Mouse (Mus musculus) intestine, embryonic 15.5 days (tissue): ENCODE measurements around the gene Prkaa2. TPM values are rescaled to one million over a fixed set of nuclear protein-coding genes. Genes with fewer than 3 reads are reported as not detected.
A peak's percentile ranks its signal among the peaks of the same experiment; 100 is the strongest.

ENCODE experiments used
- ATAC-seq: fragments of 200-750 bp; cut with Nextera tagmentation; 2 replicates; pipeline ENCODE4 v1.8.0; 2017; ENCODE audit warnings: moderate TSS enrichment, moderate library complexity
- H3K27ac ChIP-seq: fragments of 300-500 bp; sonication (generic); 2 replicates; pipeline ENCODE4 v1.5.1; 2015; ENCODE audit warnings: mild to moderate bottlenecking, inconsistent platforms
- H3K27me3 ChIP-seq: fragments of 300-500 bp; sonication (generic); replicated peaks from 2 replicates; pipeline ENCODE4 v1.6.1; 2015; ENCODE audit warnings: inconsistent platforms
- H3K36me3 ChIP-seq: fragments of 300-500 bp; sonication (generic); 2 replicates; pipeline ENCODE4 v1.6.1; 2015; ENCODE audit warnings: inconsistent platforms
- H3K4me1 ChIP-seq: fragments of 300-500 bp; sonication (generic); replicated peaks from 2 replicates; pipeline ENCODE4 v1.6.1; 2015; ENCODE audit warnings: inconsistent platforms
- H3K4me2 ChIP-seq: fragments of 300-500 bp; sonication (generic); replicated peaks from 2 replicates; pipeline ENCODE4 v1.6.1; 2015; ENCODE audit warnings: mild to moderate bottlenecking, inconsistent platforms
- H3K4me3 ChIP-seq: fragments of 300-500 bp; sonication (generic); replicated peaks from 2 replicates; pipeline ENCODE4 v1.5.1; 2015; ENCODE audit warnings: inconsistent platforms
- H3K9ac ChIP-seq: fragments of 300-500 bp; sonication (generic); 2 replicates; pipeline ENCODE4 v1.6.1; 2015; ENCODE audit warnings: inconsistent platforms
- H3K9me3 ChIP-seq: fragments of 300-500 bp; sonication (generic); 2 replicates; pipeline ENCODE4 v1.6.1; 2016; ENCODE audit warnings: inconsistent platforms
- WGBS: fragments of 180-500 bp; shearing (Covaris S2); methylation state at CpG from one replicate; pipeline ENCODE4 v1.1.7; 2015; 5-methylcytosine and 5-hydroxymethylcytosine counted together
- polyA plus RNA-seq: library from polyadenylated mRNA; unstranded; fragments of >200 nt; fragmentation: Nextera tagmentation; extraction: Ambion mirVana; gene quantifications from 2 replicates; pipeline ENCODE4 v1.2.1, GENCODE M21; 2015

Prkaa2 gene
- polyA plus RNA-seq, 1 experiment from 2014 or later = 4.6 TPM

- Histone ChIP-seq H3K36me3 (no peaks in the 10 kb centered on the region), H3K4me3 (no peak overlapping the region), H3K27ac (no peak overlapping the region), H3K4me2 (no peak overlapping the region), H3K9ac (no peak overlapping the region), H3K4me1 (no peaks in the 10 kb centered on the region), H3K9me3 (no peaks in the 10 kb centered on the region), H3K27me3 (no peaks in the 10 kb centered on the region)
- ATAC-seq = no peak
- 79% methylated on average over 4 of the region's 4 CpGs for WGBS
These were observed 23.8 kb upstream of the Prkaa2 start for GRCm38 (mm10) chr4:105133350-105134050.

DNA sequence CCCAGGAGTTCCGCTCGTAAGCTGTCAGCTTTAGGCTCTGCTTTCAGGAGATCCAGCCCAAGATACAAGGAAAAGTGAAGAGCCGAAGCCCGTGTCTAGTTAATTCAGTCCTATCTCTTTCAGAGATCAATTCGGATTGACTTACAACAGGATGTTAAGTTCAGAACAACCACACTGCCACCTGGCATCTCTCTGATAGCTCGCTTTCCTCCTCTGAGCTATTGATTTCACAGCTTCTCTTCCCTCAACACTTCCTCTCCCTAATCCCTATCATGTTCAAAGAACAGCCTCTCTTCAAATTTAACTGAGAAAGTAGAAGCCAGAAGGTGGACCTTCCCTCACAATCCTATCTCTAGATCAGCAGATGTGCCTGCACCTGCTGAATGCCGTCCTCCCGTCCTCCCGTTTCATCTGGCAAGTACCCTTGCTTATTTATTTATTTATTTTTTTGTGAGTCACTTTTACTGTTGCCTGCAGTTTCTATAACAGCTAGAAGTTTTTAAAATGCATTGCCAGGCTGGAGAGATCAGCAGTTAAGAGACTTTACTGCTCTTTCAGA, 22.1 kb upstream of the Prkaa2 start:
- Histone ChIP-seq H3K9me3 (no peaks in the 10 kb centered on the region), H3K36me3 (no peaks in the 10 kb centered on the region), H3K9ac (no peak overlapping the region), H3K27me3 (no peaks in the 10 kb centered on the region), H3K4me1 (no peaks in the 10 kb centered on the region), H3K4me2 (no peak overlapping the region), H3K4me3 (no peak overlapping the region), H3K27ac (no peak overlapping the region)
- WGBS = 77% methylated on average over 9 of the region's 9 CpGs
- no peak for ATAC-seq

DNA sequence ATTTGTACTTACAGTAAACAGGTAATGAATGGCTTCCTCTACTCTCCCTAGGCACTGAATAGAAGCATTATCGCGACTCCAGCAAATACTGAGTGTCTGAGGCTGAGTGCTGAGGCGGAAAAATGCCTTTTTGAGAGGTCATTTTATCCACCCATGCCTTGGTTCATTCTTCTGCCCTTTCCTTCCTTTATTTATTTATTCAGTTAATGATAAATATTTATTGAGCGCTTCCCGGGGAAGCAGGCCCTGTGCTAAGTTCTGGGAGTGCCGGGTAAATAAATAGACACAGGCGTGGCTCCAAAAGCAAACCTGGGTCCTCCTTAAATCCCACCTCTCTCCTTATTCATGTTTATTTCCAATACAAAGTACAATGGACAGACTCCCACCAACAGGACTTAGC, 19.5 kb upstream of the Prkaa2 start:
- Histone ChIP-seq H3K27ac (no peak overlapping the region), H3K4me3 (no peak overlapping the region), H3K36me3 (no peaks in the 10 kb centered on the region), H3K4me1 (no peaks in the 10 kb centered on the region), H3K9me3 (no peaks in the 10 kb centered on the region), H3K27me3 (no peaks in the 10 kb centered on the region), H3K4me2 (no peak overlapping the region), H3K9ac (no peak overlapping the region)
- WGBS = 38% methylated on average over 7 of the region's 7 CpGs
- no peak for ATAC-seq

DNA sequence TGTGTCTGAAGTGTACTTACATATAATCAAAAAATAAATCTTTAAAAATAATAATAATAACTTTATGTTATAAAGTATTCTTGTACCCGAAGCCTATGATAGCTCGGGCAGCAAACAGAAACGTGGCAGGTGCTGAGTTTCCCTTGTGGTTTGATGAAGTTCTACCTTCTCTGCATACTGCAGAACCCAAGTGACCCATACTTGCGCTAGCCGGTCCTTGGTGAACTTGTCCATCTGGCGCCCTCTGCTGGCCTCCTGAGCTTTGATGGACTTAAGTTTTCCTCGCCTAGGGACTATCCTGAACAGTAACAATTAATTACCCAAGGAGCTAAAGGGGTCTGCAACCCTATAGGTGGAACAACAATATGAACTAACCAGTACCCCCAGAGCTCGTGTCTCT, 12.7 kb upstream of the Prkaa2 start:
- Histone ChIP-seq H3K4me3 (no peak overlapping the region), H3K36me3 (no peaks in the 10 kb centered on the region), H3K27ac (no peak overlapping the region), H3K4me1 (no peaks in the 10 kb centered on the region), H3K9ac (no peak overlapping the region), H3K27me3 (no peaks in the 10 kb centered on the region), H3K9me3 (no peaks in the 10 kb centered on the region), H3K4me2 (no peak overlapping the region)
- WGBS = 51% methylated on average over 8 of the region's 8 CpGs
- ATAC-seq = no peak

DNA sequence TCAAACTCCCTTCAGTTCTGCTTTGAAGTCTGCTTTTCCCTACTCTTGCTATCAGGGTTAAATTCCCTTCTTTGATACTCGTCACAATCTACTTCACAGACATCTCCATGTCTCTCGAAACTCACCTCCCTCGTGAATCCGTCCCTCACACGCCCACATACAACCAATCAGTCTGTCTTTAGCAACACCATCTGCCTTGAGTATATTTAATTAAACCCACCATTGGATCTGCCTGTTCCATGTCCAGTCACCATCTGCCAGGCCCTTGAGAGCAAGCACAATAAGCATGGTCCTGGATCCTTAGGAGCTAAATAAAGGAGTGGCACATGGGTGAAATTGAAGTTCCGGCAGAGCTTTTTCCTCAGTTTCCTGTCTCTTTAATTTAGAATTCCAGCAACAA, 11.4 kb upstream of the Prkaa2 start:
- 81% methylated on average over 6 of the region's 6 CpGs for WGBS
- ATAC-seq = no peak

GRCm38 (mm10) chr4:105113468-105113867, 3.8 kb upstream of the Prkaa2 start:
- Histone ChIP-seq H3K27ac (no peak overlapping the region), H3K4me2 (no peak overlapping the region), H3K9me3 (no peaks in the 10 kb centered on the region), H3K4me1 (peaks cover 11% of the 10 kb centered on the region), H3K9ac (no peak overlapping the region), H3K4me3 (no peak overlapping the region), H3K36me3 (no peaks in the 10 kb centered on the region), H3K27me3 (0 out of 2 replicates have a peak, but pooled peaks cover 8% of the 10 kb centered on the region)
- no peak for ATAC-seq
- 89% methylated on average over 3 of the region's 3 CpGs for WGBS

More for the DNA sequence above, 11.4 kb upstream of the Prkaa2 start:
- Histone ChIP-seq H3K9ac (no peak overlapping the region), H3K9me3 (no peaks in the 10 kb centered on the region), H3K36me3 (no peaks in the 10 kb centered on the region), H3K27ac (no peak overlapping the region), H3K4me1 (no peaks in the 10 kb centered on the region), H3K27me3 (no peaks in the 10 kb centered on the region), H3K4me3 (no peak overlapping the region), H3K4me2 (no peak overlapping the region)

DNA sequence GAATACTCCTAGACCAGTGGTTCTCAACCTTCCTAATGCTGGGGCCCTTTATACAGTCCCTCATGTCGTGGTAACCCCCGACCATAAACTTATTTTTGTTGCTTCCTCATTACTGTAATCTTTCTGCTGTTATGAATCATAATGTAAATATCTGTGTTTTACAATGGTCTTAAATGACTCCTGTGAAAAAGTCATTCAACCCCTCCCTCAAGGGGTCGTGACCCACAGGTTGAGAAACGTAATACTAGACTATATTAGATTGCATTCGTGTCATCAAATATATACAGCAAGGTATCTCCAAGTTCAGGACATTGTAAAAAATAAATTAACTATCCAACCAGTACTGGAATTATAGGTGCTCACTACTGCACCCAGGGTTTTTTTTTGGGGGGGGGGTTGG, 3.4 kb upstream of the Prkaa2 start:
- no peak overlapping the region for H3K27ac ChIP-seq
- WGBS = 63% methylated on average over 5 of the region's 5 CpGs
- H3K4me3 ChIP-seq = no peak overlapping the region
- peak; percentile 26; the same call in 1 of the 2 replicates for ATAC-seq
- no peak overlapping the region for H3K4me2 ChIP-seq
- peaks cover 11% of the 10 kb centered on the region for H3K4me1 ChIP-seq
- H3K9ac ChIP-seq = no peak overlapping the region
- H3K27me3 ChIP-seq = 0 out of 2 replicates have a peak, but pooled peaks cover 8% of the 10 kb centered on the region
- H3K36me3 ChIP-seq = no peaks in the 10 kb centered on the region
- H3K9me3 ChIP-seq = no peaks in the 10 kb centered on the region

- H3K4me3 ChIP-seq = no peak overlapping the region
- ATAC-seq = no peak
- 88% methylated on average over 11 of the region's 11 CpGs for whole genome bisulfite sequencing
These were observed 2.1 kb upstream of the Prkaa2 start for GRCm38 (mm10) chr4:105111770-105112169.

DNA sequence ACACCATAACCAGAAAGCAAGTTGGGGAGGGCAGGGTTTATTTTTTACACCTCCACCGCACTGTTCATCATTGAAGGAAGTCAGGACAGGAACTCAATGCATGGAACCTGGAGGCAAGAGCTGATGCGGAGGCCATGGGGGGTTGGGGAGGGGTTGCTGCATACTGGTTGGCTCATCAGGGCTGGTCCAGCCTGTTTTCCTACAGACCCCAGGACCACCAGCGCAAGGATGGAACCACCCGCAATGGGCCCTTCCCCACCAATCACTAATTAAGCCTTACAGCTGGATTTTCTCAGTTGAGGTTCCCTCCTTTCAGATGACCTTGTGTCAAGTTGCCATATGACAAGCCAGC, 970 bp upstream of the Prkaa2 start:
- Histone ChIP-seq H3K4me3 (peak overlapping the region; percentile 55; the same call in 1 of the 2 replicates), H3K9ac (no peak overlapping the region), H3K27me3 (0 out of 2 replicates have a peak, but pooled peaks cover 8% of the 10 kb centered on the region), H3K27ac (no peak overlapping the region), H3K4me2 (peak overlapping the region; percentile 95), H3K9me3 (no peaks in the 10 kb centered on the region), H3K4me1 (peaks cover 11% of the 10 kb centered on the region), H3K36me3 (no peaks in the 10 kb centered on the region)
- 70% methylated on average over 4 of the region's 4 CpGs for WGBS
- no peak for ATAC-seq

More at GRCm38 (mm10) chr4:105111770-105112169, 2.1 kb upstream of the Prkaa2 start:
- Histone ChIP-seq H3K9me3 (no peaks in the 10 kb centered on the region), H3K4me1 (peaks cover 11% of the 10 kb centered on the region), H3K4me2 (no peak overlapping the region), H3K27me3 (0 out of 2 replicates have a peak, but pooled peaks cover 8% of the 10 kb centered on the region), H3K27ac (no peak overlapping the region), H3K36me3 (no peaks in the 10 kb centered on the region), H3K9ac (no peak overlapping the region)

DNA sequence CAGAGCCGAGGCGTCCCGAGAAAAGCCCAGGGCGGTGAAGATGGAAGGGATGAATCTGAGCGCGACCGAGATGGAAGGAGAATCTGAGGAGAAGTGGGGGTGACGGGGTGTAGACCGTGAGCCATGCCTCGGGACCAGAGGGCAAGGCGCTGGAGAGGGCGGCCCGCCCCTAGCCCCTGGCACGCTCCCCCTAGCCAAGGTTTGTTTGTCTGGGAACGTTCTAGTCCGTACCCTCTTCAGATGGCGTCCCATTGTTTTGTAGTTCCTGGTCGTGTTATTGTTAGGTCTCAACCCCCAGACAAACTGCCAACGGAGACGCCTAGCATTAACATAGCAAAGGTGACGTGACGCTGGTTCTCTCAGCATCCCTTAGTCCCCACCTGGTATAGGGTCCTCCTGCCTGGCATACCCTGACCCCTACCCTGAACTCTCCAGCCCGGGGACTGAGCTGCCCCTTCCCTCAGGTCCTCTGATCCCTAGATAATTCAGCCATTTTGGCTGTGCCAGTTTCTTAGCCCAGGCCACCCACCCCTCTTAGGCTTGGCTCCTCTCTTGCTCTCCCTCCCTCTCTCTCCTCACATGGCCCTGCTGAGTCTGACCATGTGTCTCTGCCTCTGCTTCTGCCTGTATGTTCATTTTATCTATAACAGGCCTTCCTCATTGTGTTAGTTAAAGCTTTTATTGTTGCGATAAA, 447 bp upstream of the Prkaa2 start:
- Histone ChIP-seq H3K4me1 (peaks cover 11% of the 10 kb centered on the region), H3K9me3 (no peaks in the 10 kb centered on the region), H3K27me3 (0 out of 2 replicates have a peak, but pooled peaks cover 8% of the 10 kb centered on the region), H3K27ac (no peak overlapping the region), H3K4me2 (peak overlapping the region; percentile 95), H3K4me3 (peak overlapping the region; percentile 55), H3K9ac (peak overlapping the region; percentile 61), H3K36me3 (no peaks in the 10 kb centered on the region)
- 3% methylated on average over 24 of the region's 24 CpGs for WGBS
- peak; percentile 70 for ATAC-seq

- Histone ChIP-seq H3K4me3 (peak overlapping the region; percentile 55), H3K27me3 (0 out of 2 replicates have a peak, but pooled peaks cover 8% of the 10 kb centered on the region), H3K36me3 (no peaks in the 10 kb centered on the region), H3K9me3 (no peaks in the 10 kb centered on the region), H3K27ac (no peak overlapping the region), H3K9ac (peak overlapping the region; percentile 61), H3K4me2 (peak overlapping the region; percentile 95), H3K4me1 (peaks cover 11% of the 10 kb centered on the region)
- no peak for ATAC-seq
- 35% methylated on average over 5 of the region's 5 CpGs for WGBS
These were observed 970 bp downstream of the Prkaa2 start for GRCm38 (mm10) chr4:105108641-105109198.

GRCm38 (mm10) chr4:105107943-105108640, 1.6 kb downstream of the Prkaa2 start:
- no peak overlapping the region for H3K4me3 ChIP-seq
- WGBS = 74% methylated on average over 12 of the region's 12 CpGs
- peaks cover 11% of the 10 kb centered on the region for H3K4me1 ChIP-seq
- no peak for ATAC-seq
- H3K9ac ChIP-seq = no peak overlapping the region
- H3K27me3 ChIP-seq = 0 out of 2 replicates have a peak, but pooled peaks cover 8% of the 10 kb centered on the region
- H3K9me3 ChIP-seq = no peaks in the 10 kb centered on the region
- no peak overlapping the region for H3K4me2 ChIP-seq
- no peaks in the 10 kb centered on the region for H3K36me3 ChIP-seq
- H3K27ac ChIP-seq = no peak overlapping the region
